Mouse (Mus musculus) liver, embryonic 14.5 days (tissue): Measurements from ENCODE around the gene Zfp866. TPM values are rescaled to one million over a fixed set of nuclear protein-coding genes. Genes with fewer than 3 reads are reported as not detected.

Experiments used
- ATAC-seq: fragments of 200-750 bp; cut with Nextera tagmentation; 2 replicates; pipeline ENCODE4 v1.8.0; 2017; ENCODE audit warnings: moderate number of reproducible peaks, mild to moderate bottlenecking, moderate library complexity; ENCODE audit not compliant: insufficient read depth
- DNase-seq, 3 experiments: peaks; one replicate each; pipeline ENCODE4 v3.0.0-alpha.2; 2012 to 2013; ENCODE audit warnings: low read depth in 3 of 3, low spot score in 3 of 3
- H3K27ac ChIP-seq: fragments of 300-500 bp; sonication (generic); 2 replicates; pipeline ENCODE4 v1.5.1; 2014; ENCODE audit warnings: moderate library complexity, mild to moderate bottlenecking, control low read depth, inconsistent platforms
- H3K27me3 ChIP-seq: fragments of 300-500 bp; sonication (generic); 2 replicates; pipeline ENCODE4 v1.6.1; 2014; ENCODE audit warnings: mild to moderate bottlenecking, low read length, moderate library complexity; ENCODE audit not compliant: control insufficient read depth, insufficient read depth
- H3K36me3 ChIP-seq: fragments of 300-500 bp; sonication (generic); replicated peaks from 2 replicates; pipeline ENCODE4 v1.6.1; 2014; ENCODE audit warnings: low read depth; ENCODE audit not compliant: control insufficient read depth, insufficient read depth
- H3K4me1 ChIP-seq, 2 experiments: fragments of 200-500 bp in 1 of 2; fragments of 300-500 bp in 1 of 2; sonication (generic) in 1 of 2; replicated peaks; 2 replicates each; pipeline ENCODE4 v1.6.1; 2012 to 2014; ENCODE audit warnings: antibody characterized with exemption in 1 of 2, inconsistent platforms in 1 of 2, low read length in 1 of 2; ENCODE audit not compliant: control insufficient read depth in 2 of 2, insufficient read depth in 2 of 2
- H3K4me2 ChIP-seq: fragments of 300-500 bp; sonication (generic); 2 replicates; pipeline ENCODE4 v1.6.1; 2014; ENCODE audit warnings: low read depth, mild to moderate bottlenecking, control low read depth, moderate library complexity
- H3K4me3 ChIP-seq, 2 experiments: fragments of 200-500 bp in 1 of 2; fragments of 300-500 bp in 1 of 2; sonication (generic) in 1 of 2; 2 replicates each; pipeline ENCODE4 v1.5.1; 2012 to 2014; ENCODE audit warnings: low read depth in 2 of 2, low read length in 2 of 2, mild to moderate bottlenecking in 2 of 2, control low read depth in 1 of 2, inconsistent platforms in 1 of 2, moderate library complexity in 1 of 2; ENCODE audit not compliant: insufficient read depth in 1 of 2
- H3K9ac ChIP-seq: fragments of 300-500 bp; sonication (generic); replicated peaks from 2 replicates; pipeline ENCODE4 v1.6.1; 2014; ENCODE audit warnings: mild to moderate bottlenecking, control low read depth, moderate library complexity
- H3K9me3 ChIP-seq: fragments of 300-500 bp; sonication (generic); 2 replicates; pipeline ENCODE4 v1.6.1; 2016; ENCODE audit warnings: low read length, mixed read lengths; ENCODE audit not compliant: control insufficient read depth
- CTCF ChIP-seq: IDR thresholded peaks from 2 replicates; pipeline ENCODE4 v1.5.1; 2016; ENCODE audit warnings: antibody characterized with exemption, low read depth, control low read depth
- EP300 ChIP-seq: IDR thresholded peaks from 2 replicates; pipeline ENCODE4 v1.6.1; 2016; ENCODE audit warnings: antibody characterized with exemption, low read depth
- WGBS: fragments of 180-500 bp; shearing (Covaris S2); extraction: QIAGEN DNeasy Blood & Tissue Kit; methylation state at CpG from one replicate; pipeline ENCODE4 v1.1.7; 2014; ENCODE audit not compliant: insufficient replicate concordance; 5-methylcytosine and 5-hydroxymethylcytosine counted together
- polyA plus RNA-seq, 2 experiments: library from polyadenylated mRNA; depleted of rRNA in 1 of 2; stranded (reverse) in 1 of 2; unstranded in 1 of 2; fragments of >200 nt; fragmentation: Nextera tagmentation in 1 of 2; extraction: Ambion mirVana in 1 of 2; gene quantifications; 2 replicates each; pipeline versions ENCODE4 v1.2.1 to v1.2.3; 2012 to 2014

Gene Zfp866
- polyA plus RNA-seq, 2 experiments, result 5.8 to 6.0 TPM

DNA sequence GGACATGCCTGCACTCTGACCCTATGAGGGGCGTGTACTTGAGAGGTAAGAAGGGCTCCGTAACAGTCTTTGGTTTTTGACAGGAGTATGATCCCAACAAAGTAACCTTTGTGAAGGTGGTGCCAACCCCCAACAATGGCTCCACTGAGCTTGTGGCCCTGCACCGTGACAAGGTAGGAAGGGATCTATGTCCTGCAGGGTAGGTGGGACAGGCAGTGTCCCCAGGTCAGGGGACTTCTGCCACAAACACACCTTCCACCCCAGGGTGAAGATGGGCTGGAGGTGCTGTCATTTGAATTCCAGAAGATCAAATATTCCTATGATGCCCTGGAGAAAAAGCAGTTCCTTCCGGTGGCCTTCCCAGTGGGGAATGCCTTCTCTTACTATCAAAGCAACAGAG lies 2.7 kb upstream of the Zfp866 start:
- TF ChIP-seq CTCF, result no peak
- no peak for TF ChIP-seq EP300
- ATAC-seq, result no peak
- Histone ChIP-seq H3K4me2 (no peak overlapping the region), H3K27ac (no peak overlapping the region), H3K27me3 (no peaks in the 10 kb centered on the region), H3K4me3 (no peak overlapping the region), H3K9ac (no peak overlapping the region), H3K4me1 (peaks cover 16 to 21% of the 10 kb centered on the region in 2 experiments), H3K9me3 (no peaks in the 10 kb centered on the region), H3K36me3 (peaks cover 47% of the 10 kb centered on the region)
- WGBS, result 88% methylated on average over 4 of the region's 4 CpGs
- no peak for DNase-seq

DNA sequence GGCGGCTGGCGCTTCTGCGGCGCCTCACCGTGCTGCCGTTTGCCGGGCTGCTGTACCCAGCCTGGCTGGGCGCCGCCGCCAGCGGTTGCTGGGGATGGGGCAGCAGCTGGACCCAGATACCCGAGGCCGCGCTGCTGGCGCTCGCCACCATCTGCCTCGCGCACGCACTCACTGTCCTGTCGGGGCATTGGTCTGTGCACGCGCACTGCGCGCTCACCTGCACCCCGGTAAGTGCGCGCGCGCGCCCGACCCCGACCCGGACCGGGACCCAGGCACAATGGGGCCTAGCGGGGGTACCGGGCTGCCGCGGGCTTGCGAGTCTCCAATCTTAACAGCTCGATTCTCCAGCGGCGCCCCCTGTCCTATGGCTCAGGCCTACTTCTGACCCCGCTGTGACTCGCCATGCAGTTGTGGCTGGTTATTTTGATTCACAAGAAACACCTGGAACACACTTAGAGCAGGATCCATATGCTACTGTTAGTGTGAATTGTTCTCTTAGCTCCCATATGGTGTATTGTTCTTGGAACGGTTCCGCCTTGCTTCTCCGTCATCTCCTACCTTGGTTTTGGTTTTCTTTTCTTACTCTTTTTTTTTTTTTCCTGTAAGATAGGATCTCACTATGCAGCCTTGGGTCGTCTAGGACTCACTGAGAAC lies 564 bp upstream of the Zfp866 start:
- H3K4me3 ChIP-seq, result peak overlapping the region; percentile 93 to 98
- peak overlapping the region; percentile 89 for H3K9ac ChIP-seq
- H3K27ac ChIP-seq, result peak overlapping the region; percentile 53
- TF ChIP-seq EP300, result no peak
- 0 out of 2 replicates have a peak, but pooled peaks have one; percentile 8 for TF ChIP-seq CTCF
- H3K9me3 ChIP-seq, result no peaks in the 10 kb centered on the region
- peak; percentile 68 for ATAC-seq
- H3K27me3 ChIP-seq, result no peaks in the 10 kb centered on the region
- peak in 1 of 3 experiments; percentile 39 for DNase-seq
- H3K4me1 ChIP-seq, result peaks cover 16 to 21% of the 10 kb centered on the region in 2 experiments
- WGBS, result under 1% methylated on average over 41 of the region's 48 CpGs
- peaks cover 27% of the 10 kb centered on the region for H3K36me3 ChIP-seq
- H3K4me2 ChIP-seq, result peak overlapping the region; percentile 77

DNA sequence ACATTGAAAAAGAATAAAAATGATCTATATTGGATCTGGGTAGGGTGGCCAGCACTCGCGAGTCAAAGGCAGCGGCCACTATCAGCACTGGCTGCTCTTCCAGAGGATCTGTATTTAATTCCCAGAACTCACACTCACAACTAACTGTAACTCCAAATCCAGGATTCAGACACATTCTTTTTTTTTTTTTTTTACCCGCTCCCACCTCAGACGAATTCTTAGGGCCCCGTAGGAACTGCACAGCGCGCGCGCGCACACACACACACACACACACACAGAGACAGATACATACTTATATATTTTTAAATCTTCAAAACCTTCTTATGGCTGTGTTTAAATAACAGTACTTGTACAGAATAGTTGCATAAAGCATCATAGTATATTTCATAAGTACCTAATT lies 614 bp downstream of the Zfp866 start:
- Histone ChIP-seq H3K4me1 (peaks cover 16 to 21% of the 10 kb centered on the region in 2 experiments), H3K9ac (peak overlapping the region; percentile 89), H3K36me3 (peaks cover 18% of the 10 kb centered on the region), H3K9me3 (no peaks in the 10 kb centered on the region), H3K4me2 (peak overlapping the region; percentile 84), H3K27ac (peak overlapping the region; percentile 96), H3K27me3 (no peaks in the 10 kb centered on the region), H3K4me3 (peak overlapping the region; percentile 93 to 98)
- DNase-seq, result no peak
- ATAC-seq, result peak; percentile 32; the same call in 1 of the 2 replicates
- WGBS, result 20% methylated on average over 11 of the region's 11 CpGs
- no peak for TF ChIP-seq EP300
- TF ChIP-seq CTCF, result no peak

DNA sequence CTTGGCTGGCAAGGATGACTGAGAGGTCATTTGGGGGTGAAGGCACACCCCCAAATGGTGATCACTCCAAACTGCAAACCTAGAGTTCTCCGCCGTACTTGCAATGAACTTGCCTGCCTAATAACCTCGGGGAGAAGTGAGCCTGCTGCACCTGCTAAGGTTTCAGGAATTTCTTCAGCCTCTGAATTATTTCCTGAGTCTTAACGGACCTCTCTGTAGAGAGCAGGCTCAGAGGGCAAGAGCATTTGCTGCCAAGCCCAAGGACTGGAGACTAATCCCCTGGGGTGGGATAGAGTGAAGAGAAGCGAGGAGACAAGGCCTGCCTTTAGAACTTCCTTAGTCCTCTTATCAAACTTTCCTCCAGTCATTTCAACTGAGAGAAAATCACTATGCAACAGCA lies 1.2 kb downstream of the Zfp866 start:
- no peaks in the 10 kb centered on the region for H3K27me3 ChIP-seq
- peaks cover 11% of the 10 kb centered on the region for H3K36me3 ChIP-seq
- peak overlapping the region; percentile 16 to 93; a peak in 2 of 4 replicates for H3K4me3 ChIP-seq
- peak overlapping the region; percentile 84 for H3K4me2 ChIP-seq
- TF ChIP-seq CTCF (no peak), EP300 (no peak)
- no peaks in the 10 kb centered on the region for H3K9me3 ChIP-seq
- ATAC-seq, result no peak
- no peak for DNase-seq
- H3K9ac ChIP-seq, result peak overlapping the region; percentile 89
- WGBS, result 46% methylated on average over 5 of the region's 5 CpGs
- peak overlapping the region; percentile 96 for H3K27ac ChIP-seq
- H3K4me1 ChIP-seq, result peaks cover 16 to 21% of the 10 kb centered on the region in 2 experiments

DNA sequence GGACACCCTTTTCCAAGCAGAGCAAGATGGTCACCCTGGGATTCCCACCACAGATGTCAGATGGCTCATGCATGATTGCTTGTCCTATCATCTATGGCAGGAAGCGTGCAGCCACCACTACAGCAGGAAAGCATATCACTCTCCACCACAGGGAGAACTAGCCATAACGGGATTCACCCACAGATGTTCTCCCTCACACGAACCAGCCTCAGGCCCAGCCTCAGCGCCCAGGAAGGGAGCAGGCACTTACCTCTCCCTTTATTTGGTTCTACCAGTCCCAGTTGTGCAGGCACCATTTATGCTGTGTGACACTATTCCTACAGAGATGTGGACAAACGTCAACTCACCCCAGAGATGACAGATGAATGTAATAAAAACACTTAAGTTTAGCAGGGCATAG lies 1.9 kb downstream of the Zfp866 start:
- ATAC-seq (no peak), DNase-seq (no peak)
- WGBS, result 22% methylated on average over 5 of the region's 5 CpGs
- H3K27ac ChIP-seq, result no peak overlapping the region
- no peaks in the 10 kb centered on the region for H3K27me3 ChIP-seq
- peaks cover 16 to 21% of the 10 kb centered on the region in 2 experiments for H3K4me1 ChIP-seq
- H3K9ac ChIP-seq, result no peak overlapping the region
- TF ChIP-seq CTCF, result no peak
- peak; percentile 20; the same call in 1 of the 2 replicates for TF ChIP-seq EP300
- H3K4me2 ChIP-seq, result peak overlapping the region; percentile 84; the same call in 1 of the 2 replicates
- peaks cover 5% of the 10 kb centered on the region for H3K36me3 ChIP-seq
- no peak overlapping the region; a peak in 1 of 4 replicates for H3K4me3 ChIP-seq
- no peaks in the 10 kb centered on the region for H3K9me3 ChIP-seq
